In genomic region chr1:75478497-75478896, GRCm38 (mm10) we compare ENCODE assay signal across 8 mouse cellular contexts. TPM values are rescaled to one million over a fixed set of nuclear protein-coding genes. Genes with fewer than 3 reads are reported as not detected.
A peak's percentile ranks its signal among the peaks of the same experiment; 100 is the strongest.
DNase-seq lines count a peak whose midpoint lies in the region; ATAC-seq and TF ChIP-seq lines count a peak whose summit lies in the region.

No protein-coding gene starts in this region.

- TF ChIP-seq POLR2A in thymus, adult 2 months (IDR thresholded peaks at IDR 0.05; ENCODE audit: control insufficient read depth, extremely low read depth, insufficient read depth, low read length, poor library complexity): no peak
- no peak for TF ChIP-seq POLR2A in small intestine, adult 2 months (IDR thresholded peaks at IDR 0.05; ENCODE audit: low read depth, low read length)

- 1% methylated on average over 25 of the region's 25 CpGs for WGBS in thymus, adult 2 months
- under 1% methylated on average over 24 of the region's 25 CpGs for WGBS in forebrain, embryonic 10.5 days
- 1% methylated on average over 20 of the region's 25 CpGs for WGBS in liver, embryonic 16.5 days (ENCODE audit: insufficient replicate concordance)
- 1% methylated on average over 25 of the region's 25 CpGs for WGBS in small intestine, adult 2 months

- H3K27me3 ChIP-seq in thymus, adult 2 months (ENCODE audit: control insufficient read depth, insufficient read depth, low read length): no peaks in the 10 kb centered on the region; the same call in 1 of the 2 replicates
- H3K27me3 ChIP-seq in forebrain, embryonic 10.5 days (ENCODE audit: poor library complexity, severe bottlenecking): peaks cover 78% of the 10 kb centered on the region
- peaks cover 69% of the 10 kb centered on the region for H3K27me3 ChIP-seq in liver, embryonic 16.5 days (ENCODE audit: control insufficient read depth, insufficient read depth, low read depth, low read length)
- peaks cover 2% of the 10 kb centered on the region; the same call in 1 of the 2 replicates for H3K27me3 ChIP-seq in small intestine, adult 2 months (ENCODE audit: control insufficient read depth, insufficient read depth, low read length)

- H3K9ac ChIP-seq in liver, embryonic 16.5 days (ENCODE audit: low read depth, low read length): peak overlapping the region; percentile 56

- TF ChIP-seq CTCF in thymus, adult 2 months (IDR thresholded peaks at IDR 0.05; ENCODE audit: borderline replicate concordance, control insufficient read depth, extremely low read depth, insufficient read depth, low read length, poor library complexity): no peak
- TF ChIP-seq CTCF in small intestine, adult 2 months (IDR thresholded peaks at IDR 0.05; ENCODE audit: extremely low read depth, insufficient read length, insufficient replicate concordance, low read depth, low read length): no peak

- peak; percentile 32 for DNase-seq in thymus, adult 2 months
- no peak for DNase-seq in thymus, postnatal 10 days (ENCODE audit: low spot score in 2 of 2)
- peak; percentile 55 for DNase-seq in forebrain, embryonic 10.5 days (ENCODE audit: extremely low spot score, low spot score)
- DNase-seq in layer of hippocampus, postnatal 36 days: no peak
- no peak for DNase-seq in right cerebral cortex, postnatal 36 days (ENCODE audit: low spot score in 2 of 2)

- no peaks in the 10 kb centered on the region for H3K9me3 ChIP-seq in forebrain, embryonic 10.5 days
- no peaks in the 10 kb centered on the region for H3K9me3 ChIP-seq in liver, embryonic 16.5 days (replicated peaks; ENCODE audit: control insufficient read depth, low read length)

- H3K4me1 ChIP-seq in thymus, adult 2 months (replicated peaks; ENCODE audit: control insufficient read depth, insufficient read depth, low read length): peaks cover 9% of the 10 kb centered on the region
- peaks cover 40% of the 10 kb centered on the region for H3K4me1 ChIP-seq in forebrain, embryonic 10.5 days
- H3K4me1 ChIP-seq in liver, embryonic 16.5 days (ENCODE audit: control insufficient read depth, low read depth, low read length): peaks cover 10% of the 10 kb centered on the region
- peaks cover 13% of the 10 kb centered on the region for H3K4me1 ChIP-seq in small intestine, adult 2 months (ENCODE audit: control insufficient read depth, insufficient read depth, insufficient read length, low read length)

- H3K4me3 ChIP-seq in thymus, adult 2 months (ENCODE audit: control insufficient read depth, insufficient read depth, low read length): peak overlapping the region; percentile 73
- H3K4me3 ChIP-seq in forebrain, embryonic 10.5 days: peak overlapping the region; percentile 89
- H3K4me3 ChIP-seq in liver, embryonic 16.5 days (ENCODE audit: low read depth, low read length): peak overlapping the region; percentile 73
- peak overlapping the region; percentile 88 for H3K4me3 ChIP-seq in small intestine, adult 2 months (ENCODE audit: low read depth, low read length)

- ATAC-seq in inflammation-experienced regulatory T-cells, adult 6 months: peak; percentile 4
- 0 out of 2 replicates have a peak, but pooled peaks have one; percentile 1 for ATAC-seq in liver, embryonic 16.5 days (ENCODE audit: low read depth)

- H3K36me3 ChIP-seq in thymus, adult 2 months (ENCODE audit: control insufficient read depth, insufficient read depth, low read length): no peaks in the 10 kb centered on the region
- H3K36me3 ChIP-seq in forebrain, embryonic 10.5 days (replicated peaks): peaks cover 36% of the 10 kb centered on the region
- H3K36me3 ChIP-seq in liver, embryonic 16.5 days (ENCODE audit: control insufficient read depth, insufficient read depth): no peaks in the 10 kb centered on the region
- peaks cover 13% of the 10 kb centered on the region; the same call in 1 of the 2 replicates for H3K36me3 ChIP-seq in small intestine, adult 2 months (ENCODE audit: control insufficient read depth, insufficient read depth, low read length)

- H3K4me2 ChIP-seq in liver, embryonic 16.5 days (ENCODE audit: low read depth, low read length): peak overlapping the region; percentile 93

- H3K27ac ChIP-seq in thymus, adult 2 months (ENCODE audit: control insufficient read depth, insufficient read depth, low read length): no peak overlapping the region
- H3K27ac ChIP-seq in forebrain, embryonic 10.5 days: peak overlapping the region; percentile 90
- H3K27ac ChIP-seq in liver, embryonic 16.5 days (ENCODE audit: low read length): no peak overlapping the region
- peak overlapping the region; percentile 63; the same call in 1 of the 2 replicates for H3K27ac ChIP-seq in small intestine, adult 2 months (ENCODE audit: insufficient read depth, low read depth, low read length)

RNA-seq across cellular contexts. Expression of gene Chpf, which starts 0.6 kb away (rescaled TPM):
- 38.7 and 43.7 TPM in 2 replicates for polyA plus RNA-seq in thymus, adult 2 months (2012; rRNA removed)
- polyA plus RNA-seq in forebrain, embryonic 10.5 days (2016; fragmentation: Nextera tagmentation; extraction: Ambion mirVana): 20.1 and 20.5 TPM in 2 replicates
- polyA plus RNA-seq in inflammation-experienced regulatory T-cells, adult 6 months (2017; shearing (Covaris generic)): 1 to 10 TPM; 5.5 to 6.9 (median 5.6) TPM
- 2.6 and 3.1 TPM in 2 replicates for polyA plus RNA-seq in liver, embryonic 16.5 days (2015; fragmentation: Nextera tagmentation; extraction: Ambion mirVana)
- 29.8 and 40.2 TPM in 2 replicates for polyA plus RNA-seq in small intestine, adult 2 months (2012; rRNA removed)
- 10 to 100 TPM; 76.8 to 82.8 TPM for total RNA-seq in layer of hippocampus, postnatal 36 days (2021)

RNA-seq across cellular contexts. Expression of gene Tmem198, which starts 0.8 kb away (rescaled TPM):
- 3.0 and 3.5 TPM in 2 replicates for polyA plus RNA-seq in thymus, adult 2 months (2012; rRNA removed)
- polyA plus RNA-seq in forebrain, embryonic 10.5 days (2016; fragmentation: Nextera tagmentation; extraction: Ambion mirVana): 4.5 and 6.1 TPM in 2 replicates
- under 1 TPM in 1 of 3 experiments, not detected in 2; 0.24 TPM for polyA plus RNA-seq in inflammation-experienced regulatory T-cells, adult 6 months (2017; shearing (Covaris generic))
- polyA plus RNA-seq in liver, embryonic 16.5 days (2015; fragmentation: Nextera tagmentation; extraction: Ambion mirVana): 0.06 and 0.07 TPM in 2 replicates
- polyA plus RNA-seq in small intestine, adult 2 months (2012; rRNA removed): 2.7 and 3.6 TPM in 2 replicates
- total RNA-seq in layer of hippocampus, postnatal 36 days (2021): 10 to 100 TPM; 68.8 to 71.4 TPM

RNA-seq across cellular contexts. Expression of gene Obsl1, which starts 27.8 kb away (rescaled TPM):
- polyA plus RNA-seq in thymus, adult 2 months (2012; rRNA removed): 17.9 and 23.1 TPM in 2 replicates
- 34.5 and 35.8 TPM in 2 replicates for polyA plus RNA-seq in forebrain, embryonic 10.5 days (2016; fragmentation: Nextera tagmentation; extraction: Ambion mirVana)
- polyA plus RNA-seq in inflammation-experienced regulatory T-cells, adult 6 months (2017; shearing (Covaris generic)): not detected
- 4.0 and 6.3 TPM in 2 replicates for polyA plus RNA-seq in liver, embryonic 16.5 days (2015; fragmentation: Nextera tagmentation; extraction: Ambion mirVana)
- polyA plus RNA-seq in small intestine, adult 2 months (2012; rRNA removed): 4.3 and 6.3 TPM in 2 replicates
- 10 to 100 TPM; 24.1 to 26.3 TPM for total RNA-seq in layer of hippocampus, postnatal 36 days (2021)

RNA-seq across cellular contexts. Expression of gene Asic4, which starts 28.3 kb away (rescaled TPM):
- polyA plus RNA-seq in thymus, adult 2 months (2012; rRNA removed): 0.05 TPM in 2 replicates
- polyA plus RNA-seq in forebrain, embryonic 10.5 days (2016; fragmentation: Nextera tagmentation; extraction: Ambion mirVana): 3.1 and 3.4 TPM in 2 replicates
- polyA plus RNA-seq in inflammation-experienced regulatory T-cells, adult 6 months (2017; shearing (Covaris generic)): not detected
- polyA plus RNA-seq in liver, embryonic 16.5 days (2015; fragmentation: Nextera tagmentation; extraction: Ambion mirVana): 0.06 TPM in 1 of 2 replicates, not detected in the other
- 0.05 TPM in 1 of 2 replicates, not detected in the other for polyA plus RNA-seq in small intestine, adult 2 months (2012; rRNA removed)
- 1 to 10 TPM; 6.5 to 7.4 TPM for total RNA-seq in layer of hippocampus, postnatal 36 days (2021)

RNA-seq across cellular contexts. Expression of gene Inha, which starts 28.4 kb away (rescaled TPM):
- polyA plus RNA-seq in thymus, adult 2 months (2012; rRNA removed): 9.6 and 19.9 TPM in 2 replicates
- 2.7 and 2.9 TPM in 2 replicates for polyA plus RNA-seq in forebrain, embryonic 10.5 days (2016; fragmentation: Nextera tagmentation; extraction: Ambion mirVana)
- not detected for polyA plus RNA-seq in inflammation-experienced regulatory T-cells, adult 6 months (2017; shearing (Covaris generic))
- polyA plus RNA-seq in liver, embryonic 16.5 days (2015; fragmentation: Nextera tagmentation; extraction: Ambion mirVana): 0.63 and 0.90 TPM in 2 replicates
- polyA plus RNA-seq in small intestine, adult 2 months (2012; rRNA removed): 4.2 and 6.5 TPM in 2 replicates
- 10 to 100 TPM; 16.4 to 16.6 TPM for total RNA-seq in layer of hippocampus, postnatal 36 days (2021)

Comparison
In these comparisons a context has a peak if more than half of its experiments do, and no peak if none do; other contexts are left out.
1. DNase-seq: peak in thymus, adult 2 months (single experiment) and forebrain, embryonic 10.5 days (single experiment); none in thymus, postnatal 10 days (0 of 2), layer of hippocampus, postnatal 36 days (0 of 2) and right cerebral cortex, postnatal 36 days (0 of 2).
2. H3K27ac ChIP-seq: peak in forebrain, embryonic 10.5 days (single experiment) and small intestine, adult 2 months (single experiment); none in thymus, adult 2 months (single experiment) and liver, embryonic 16.5 days (single experiment).
3. Peak in every context shown above with its lines, with median percentiles within 50 percentile points of each other: H3K4me3 ChIP-seq.